Mouse (Mus musculus) olfactory bulb, adult 2 months (tissue): ENCODE data around the gene Zbtb12. TPM values are rescaled to one million over a fixed set of nuclear protein-coding genes. Genes with fewer than 3 reads are reported as not detected.

ENCODE experiments used
- H3K27ac ChIP-seq: fragments of 200-500 bp; 2 replicates; pipeline ENCODE4 v1.5.1; 2012; ENCODE audit warnings: low read depth, low read length; ENCODE audit not compliant: insufficient read depth
- H3K4me1 ChIP-seq: fragments of 200-500 bp; 2 replicates; pipeline ENCODE4 v1.6.1; 2012; ENCODE audit warnings: low read length; ENCODE audit not compliant: control insufficient read depth, insufficient read depth
- H3K4me3 ChIP-seq: fragments of 200-500 bp; 2 replicates; pipeline ENCODE4 v1.5.1; 2012; ENCODE audit warnings: mild to moderate bottlenecking, low read depth, low read length, moderate library complexity; ENCODE audit not compliant: insufficient read depth
- CTCF ChIP-seq: fragments of 200-500 bp; IDR thresholded peaks from 2 replicates; pipeline ENCODE4 v1.5.1; 2012; ENCODE audit warnings: low read depth, mild to moderate bottlenecking, low read length, moderate library complexity; ENCODE audit not compliant: insufficient read depth
- POLR2A ChIP-seq: fragments of 200-500 bp; IDR thresholded peaks from 2 replicates; pipeline ENCODE4 v1.6.1; 2012; ENCODE audit warnings: mild to moderate bottlenecking, low read depth, low read length, moderate library complexity; ENCODE audit not compliant: insufficient read depth
- WGBS: fragments of 180-500 bp; shearing (Covaris S2); methylation state at CpG from one replicate; pipeline ENCODE4 v1.1.7; 2018; 5-methylcytosine and 5-hydroxymethylcytosine counted together
- polyA plus RNA-seq: library from polyadenylated mRNA; stranded (reverse); fragments of >200 nt; gene quantifications from 2 replicates; pipeline ENCODE4 v1.2.4, GENCODE M21; 2012; ENCODE audit warnings: low replicate concordance; ENCODE audit not compliant: missing spikeins, insufficient read depth, insufficient read length

Zbtb12 gene
- polyA plus RNA-seq, 1 experiment = not detected

- 71% methylated on average over 13 of the region's 13 CpGs for WGBS
- H3K27ac ChIP-seq = no peak overlapping the region
- no peaks in the 10 kb centered on the region for H3K4me1 ChIP-seq
- no peak overlapping the region for H3K4me3 ChIP-seq
- TF ChIP-seq POLR2A (no peak), CTCF (no peak)
Measured at GRCm38 (mm10) chr17:34861704-34862415, 17.4 kb upstream of the Zbtb12 start.

- Histone ChIP-seq H3K4me3 (no peak within 1 kb of the TSS), H3K27ac (no peak within 1 kb of the TSS), H3K4me1 (no peaks in the 10 kb centered on the region)
- 66% methylated on average over 8 of the region's 8 CpGs for WGBS
- TF ChIP-seq CTCF (no peak), POLR2A (no peak)
Measured at GRCm38 (mm10) chr17:34862416-34863081, 16.7 kb upstream of the Zbtb12 start, which contains the start of gene Cfb. Gene Cfb (minus strand): TSS chr17:34862518.

DNA sequence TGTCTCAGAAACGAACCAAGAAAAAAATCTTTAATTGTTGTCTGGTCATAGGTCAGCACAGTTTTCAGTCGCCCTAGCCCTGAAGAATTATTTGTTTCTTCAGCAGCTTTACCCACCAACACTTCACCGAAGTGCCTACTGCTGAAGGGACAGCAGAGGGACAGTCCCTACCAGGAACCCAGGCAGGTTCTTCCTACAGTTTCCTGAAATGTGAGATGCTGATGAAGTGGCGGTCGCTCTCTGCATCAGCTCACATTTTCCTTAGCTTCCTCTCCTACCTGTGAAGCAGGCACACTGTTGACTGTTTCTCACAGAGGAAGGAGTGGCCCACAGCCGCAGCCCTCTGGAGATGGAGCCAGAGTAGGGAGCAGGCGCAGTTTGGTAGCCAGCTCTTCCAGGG is 13.3 kb upstream of the Zbtb12 start:
- Histone ChIP-seq H3K27ac (no peak overlapping the region), H3K4me3 (no peak overlapping the region), H3K4me1 (no peaks in the 10 kb centered on the region)
- WGBS = 67% methylated on average over 7 of the region's 7 CpGs
- TF ChIP-seq POLR2A (no peak), CTCF (no peak)

GRCm38 (mm10) chr17:34874321-34874720 is 5.0 kb upstream of the Zbtb12 start:
- TF ChIP-seq POLR2A = no peak
- no peak for TF ChIP-seq CTCF
- Histone ChIP-seq H3K4me3 (no peak overlapping the region), H3K4me1 (no peaks in the 10 kb centered on the region), H3K27ac (no peak overlapping the region)
- WGBS = 90% methylated on average over 6 of the region's 6 CpGs

GRCm38 (mm10) chr17:34881166-34881565 is 1.9 kb downstream of the Zbtb12 start:
- no peak overlapping the region for H3K4me3 ChIP-seq
- H3K4me1 ChIP-seq = no peaks in the 10 kb centered on the region
- TF ChIP-seq CTCF (no peak), POLR2A (no peak)
- no peak overlapping the region for H3K27ac ChIP-seq

GRCm38 (mm10) chr17:34881683-34882310 is 2.5 kb downstream of the Zbtb12 start, which contains the start of gene Gm20547:
Gene Gm20547 (minus strand): TSS chr17:34882042.
- no peak for TF ChIP-seq POLR2A
- no peak for TF ChIP-seq CTCF
- Histone ChIP-seq H3K4me1 (no peaks in the 10 kb centered on the region), H3K27ac (no peak within 1 kb of the TSS), H3K4me3 (no peak within 1 kb of the TSS)
- 22% methylated on average over 15 of the region's 15 CpGs for WGBS

- WGBS = 54% methylated on average over 3 of the region's 3 CpGs
- no peak for TF ChIP-seq CTCF
- H3K4me3 ChIP-seq = no peak overlapping the region
- H3K4me1 ChIP-seq = no peaks in the 10 kb centered on the region
- H3K27ac ChIP-seq = no peak overlapping the region
Measured at GRCm38 (mm10) chr17:34883332-34883731, 4.0 kb downstream of the Zbtb12 start.

GRCm38 (mm10) chr17:34884704-34885103 is 5.4 kb downstream of the Zbtb12 start:
- no peak overlapping the region for H3K4me3 ChIP-seq
- TF ChIP-seq CTCF (no peak), POLR2A (no peak)
- no peaks in the 10 kb centered on the region for H3K4me1 ChIP-seq
- H3K27ac ChIP-seq = no peak overlapping the region
- 92% methylated on average over 6 of the region's 6 CpGs for WGBS

DNA sequence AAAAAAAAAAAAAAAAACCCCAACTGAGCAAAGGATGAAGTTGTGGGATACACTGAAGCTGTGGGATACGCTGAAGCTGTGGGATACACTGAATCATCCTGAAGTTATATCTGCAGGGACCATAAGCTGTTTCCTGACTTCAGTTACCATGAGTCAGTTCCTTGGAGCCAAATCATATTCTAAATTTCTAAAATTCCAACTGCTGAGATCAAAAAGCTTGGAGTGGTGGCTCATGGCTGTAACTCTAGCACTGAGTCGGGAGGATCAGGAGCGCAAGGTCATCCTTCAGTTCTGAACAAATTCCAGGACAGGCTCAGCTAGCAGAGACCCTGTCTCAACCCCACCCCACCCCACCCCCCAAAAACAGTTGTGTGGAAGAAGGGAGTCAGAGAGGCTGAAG is 6.3 kb downstream of the Zbtb12 start:
- Histone ChIP-seq H3K4me1 (no peaks in the 10 kb centered on the region), H3K27ac (no peak overlapping the region), H3K4me3 (no peak overlapping the region)
- TF ChIP-seq POLR2A (no peak), CTCF (no peak)
- WGBS = 91% methylated on average over 3 of the region's 3 CpGs
